Mouse (Mus musculus) embryonic facial prominence, embryonic 15.5 days (tissue): ENCODE measurements around the gene 1700020N01Rik. TPM values are rescaled to one million over a fixed set of nuclear protein-coding genes. Genes with fewer than 3 reads are reported as not detected.

Experiments
- polyA plus RNA-seq: library from polyadenylated mRNA; unstranded; fragments of >200 nt; fragmentation: Nextera tagmentation; extraction: Ambion mirVana; gene quantifications from 2 replicates; pipeline ENCODE4 v1.2.1, GENCODE M21; 2015

The 1700020N01Rik gene
- polyA plus RNA-seq, 1 experiment from 2014 or later: not detected

Other genes starting within 250 kb of the 1700020N01Rik start
- gene Aldh8a1, start 215.9 kb upstream of the 1700020N01Rik start, polyA plus RNA-seq: not detected in 2 replicates